Mouse (Mus musculus): ENCODE data around the gene Ston2. TPM values are rescaled to one million over a fixed set of nuclear protein-coding genes. Genes with fewer than 3 reads are reported as not detected.

The Ston2 gene
- polyA plus RNA-seq (2012; ENCODE audit: low replicate concordance), result 5.7 and 6.9 TPM in 2 replicates

DNA sequence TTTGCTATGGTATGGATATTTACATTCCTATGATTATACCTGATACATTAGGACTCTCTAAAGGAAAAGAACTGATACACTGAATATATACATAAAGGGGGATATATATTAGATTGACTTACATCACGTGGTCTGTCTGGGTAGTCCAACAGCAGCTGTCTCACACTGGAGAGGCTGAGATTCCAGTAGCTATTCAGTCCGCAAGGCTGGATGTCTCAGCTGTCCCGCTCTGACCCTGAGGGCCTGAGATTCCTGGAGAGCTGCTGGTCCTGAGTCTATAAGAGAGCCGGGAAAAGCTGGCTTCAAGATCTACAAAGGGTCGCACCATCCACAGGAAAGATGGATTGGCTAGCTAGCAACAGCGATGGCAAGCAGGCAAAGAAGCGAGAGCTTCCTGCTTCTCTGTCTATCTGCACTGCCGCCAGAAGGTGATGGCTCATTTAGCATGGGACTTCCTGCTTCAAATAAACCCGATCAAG lies at the start of gene Ston2:
TSS of gene Ston2 (minus strand) at position 429 of the 479 bp plus-strand sequence.

DNA sequence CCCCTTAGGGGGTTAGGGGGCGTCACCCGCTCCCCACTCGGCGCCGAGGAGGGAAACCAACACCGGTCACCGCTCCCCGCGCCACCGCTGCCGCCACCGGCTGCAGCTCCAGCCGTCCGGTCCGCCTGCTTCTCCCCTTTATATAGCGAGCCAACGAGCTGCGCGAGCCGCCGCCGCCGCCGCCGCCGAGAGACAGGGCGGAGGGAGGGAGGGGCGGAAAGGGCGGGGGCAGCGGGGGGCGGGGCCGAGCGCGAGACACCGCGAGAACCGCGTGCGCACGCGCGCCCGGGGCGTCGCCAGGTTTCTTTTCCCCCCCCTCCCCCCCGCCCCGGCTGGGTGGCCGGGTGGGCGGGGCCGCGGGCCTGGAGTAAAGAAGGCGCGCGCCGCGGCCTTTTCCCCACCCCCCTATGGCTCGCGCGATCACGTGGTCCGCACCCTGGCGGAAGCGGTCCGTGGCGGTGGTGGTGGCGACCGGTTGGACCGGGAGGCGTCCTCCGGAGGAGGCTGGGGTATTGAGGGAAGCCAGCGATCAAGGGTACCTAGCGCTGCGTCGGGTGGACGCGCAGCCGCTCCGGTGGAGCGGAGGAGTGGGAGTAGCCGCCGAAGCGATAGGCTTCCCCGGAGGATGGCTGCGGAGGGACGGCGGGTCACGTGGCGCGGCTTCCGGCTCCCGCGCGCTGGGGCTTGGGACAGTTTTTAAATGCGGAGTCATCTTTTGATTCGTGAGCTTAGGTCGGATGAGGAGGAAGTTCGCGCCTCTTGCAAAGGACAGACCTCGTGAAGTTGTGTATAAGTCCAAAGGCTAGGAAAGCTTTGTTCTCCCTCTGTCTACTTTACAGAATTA lies 198.1 kb downstream of the Ston2 start, which contains the start of gene Gtf2a1:
TSS of gene Gtf2a1 (minus strand) at position 641 of the 844 bp plus-strand sequence.

Other genes with a start within 250 kb of the Ston2 start
- 7.4 and 12.4 TPM in 2 replicates for gene Gtf2a1, start 197.9 kb downstream of the Ston2 start, polyA plus RNA-seq (2012; ENCODE audit: low replicate concordance)
- gene Sel1l, start 60.8 kb upstream of the Ston2 start, polyA plus RNA-seq (2012; ENCODE audit: low replicate concordance), result 78.7 and 145 TPM in 2 replicates

Data from hematopoietic multipotent progenitor cell, adult 10-12 weeks (in vitro differentiated cells).